Mouse (Mus musculus): ENCODE data around the gene Gm17584. TPM values are rescaled to one million over a fixed set of nuclear protein-coding genes. Genes with fewer than 3 reads are reported as not detected.
"Not testable (repeated sequence)": the region's sequence is repeated elsewhere in the genome, so short reads cannot be mapped to it uniquely, and the experiment has no call there.

The Gm17584 gene
- total RNA-seq (2014; rRNA removed) (not detected in 2 replicates), polyA plus RNA-seq (2015; fragmentation: Nextera tagmentation; extraction: Ambion mirVana) (not detected in 2 replicates)

- not testable (repeated sequence) for H3K4me3 ChIP-seq (ENCODE audit: low read depth, low read length); ATAC-seq (ENCODE audit: low FRiP score); H3K9ac ChIP-seq (replicated peaks; ENCODE audit: low read length, poor library complexity, severe bottlenecking); H3K4me2 ChIP-seq (ENCODE audit: low read depth, low read length, poor library complexity, severe bottlenecking); DNase-seq (ENCODE audit: low spot score); H3K4me1 ChIP-seq (ENCODE audit: insufficient read depth, low read length); H3K27ac ChIP-seq (ENCODE audit: low read depth, low read length); H3K9me3 ChIP-seq (ENCODE audit: low read length); H3K27me3 ChIP-seq (ENCODE audit: insufficient read depth, low read length); H3K36me3 ChIP-seq (ENCODE audit: insufficient read depth, low read length)
- no CpG with 5 or more reads among the region's 4 CpGs for WGBS
These were observed at the start of gene Gm17584 for GRCm38 (mm10) chrX:124500263-124500662. Gm17584 (plus strand) TSS chrX:124500563.

Other genes starting within 250 kb of the Gm17584 start
- gene Gm17469, start 129.3 kb downstream of the Gm17584 start, total RNA-seq (2014; rRNA removed), result not detected in 2 replicates
- not detected in 2 replicates for gene Gm17469, start 129.3 kb downstream of the Gm17584 start, polyA plus RNA-seq (2015; fragmentation: Nextera tagmentation; extraction: Ambion mirVana)

All from midbrain, postnatal 0 days (tissue).